Mouse (Mus musculus) thymus, adult 2 months (tissue): Measurements from ENCODE around the gene Sult3a1.

Source experiments
- CTCF ChIP-seq: fragments of 200-500 bp; IDR thresholded peaks from 2 replicates; pipeline ENCODE4 v1.5.1; 2012; ENCODE audit warnings: mild to moderate bottlenecking, control low read depth, low read length, moderate library complexity, borderline replicate concordance; ENCODE audit not compliant: control insufficient read depth, poor library complexity, insufficient read depth; ENCODE audit errors: extremely low read depth
- POLR2A ChIP-seq: fragments of 200-500 bp; IDR thresholded peaks from 2 replicates; pipeline ENCODE4 v1.6.1; 2012; ENCODE audit warnings: mild to moderate bottlenecking, low read length, control low read depth, moderate library complexity; ENCODE audit not compliant: control insufficient read depth, poor library complexity, insufficient read depth; ENCODE audit errors: extremely low read depth

GRCm38 (mm10) chr10:33904530-33905481 is 47.3 kb downstream of the Sult3a1 start, which contains the start of gene Rsph4a:
- TF ChIP-seq CTCF (no peak), POLR2A (no peak)
